Mouse (Mus musculus) hindbrain, embryonic 14.5 days (tissue): ENCODE measurements around the gene Mob1b. TPM values are rescaled to one million over a fixed set of nuclear protein-coding genes. Genes with fewer than 3 reads are reported as not detected.

Experiments used
- polyA plus RNA-seq: library from polyadenylated mRNA; unstranded; fragments of >200 nt; fragmentation: Nextera tagmentation; extraction: Ambion mirVana; gene quantifications from 2 replicates; pipeline ENCODE4 v1.2.1, GENCODE M21; 2014

Gene Mob1b
- polyA plus RNA-seq, 1 experiment from 2014 or later = 14.6 TPM

Other genes starting within 250 kb of the Mob1b start
- gene Enam, start 232.9 kb upstream of the Mob1b start, polyA plus RNA-seq = not detected in 2 replicates
- gene Jchain, start 193.0 kb upstream of the Mob1b start, polyA plus RNA-seq = 0.23 and 0.26 TPM in 2 replicates
- 35.6 and 36.6 TPM in 2 replicates for gene Utp3, start 166.4 kb upstream of the Mob1b start, polyA plus RNA-seq
- 300 and 303 TPM in 2 replicates for gene Rufy3, start 155.8 kb upstream of the Mob1b start, polyA plus RNA-seq
- 68.5 and 79.1 TPM in 2 replicates for gene Grsf1, start 44.7 kb upstream of the Mob1b start, polyA plus RNA-seq
- gene Dck, start 44.1 kb downstream of the Mob1b start, polyA plus RNA-seq = 51.6 and 53.7 TPM in 2 replicates
- gene Slc4a4, start 166.0 kb downstream of the Mob1b start, polyA plus RNA-seq = 12.1 and 15.0 TPM in 2 replicates